Mouse (Mus musculus): Measurements from ENCODE around the gene Ppm1a.

The Ppm1a gene

DNA sequence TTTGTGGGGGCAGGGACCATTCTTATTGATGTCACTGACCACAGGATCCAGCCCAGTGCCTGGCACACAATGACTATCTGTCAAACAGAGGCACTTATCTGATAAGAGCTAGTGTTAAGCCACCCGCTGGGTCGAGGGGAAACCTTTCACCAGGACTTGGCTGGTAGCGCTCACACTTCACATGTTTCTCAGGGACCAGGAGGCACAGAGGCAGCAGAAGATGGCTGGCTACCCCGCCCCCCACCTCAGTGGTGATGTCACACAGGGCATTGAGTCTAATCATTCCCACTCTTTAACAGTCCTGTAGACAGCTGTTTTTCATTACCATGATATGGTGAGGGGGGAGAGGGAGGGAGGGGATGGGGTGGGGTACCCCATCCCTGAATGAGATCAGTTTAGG is at the start of gene Ppm1a:
Ppm1a (plus strand) TSS at position 370 of the 400 bp plus-strand sequence.
- DNase-seq (ENCODE audit: low read depth, low spot score), result no peak

DNA sequence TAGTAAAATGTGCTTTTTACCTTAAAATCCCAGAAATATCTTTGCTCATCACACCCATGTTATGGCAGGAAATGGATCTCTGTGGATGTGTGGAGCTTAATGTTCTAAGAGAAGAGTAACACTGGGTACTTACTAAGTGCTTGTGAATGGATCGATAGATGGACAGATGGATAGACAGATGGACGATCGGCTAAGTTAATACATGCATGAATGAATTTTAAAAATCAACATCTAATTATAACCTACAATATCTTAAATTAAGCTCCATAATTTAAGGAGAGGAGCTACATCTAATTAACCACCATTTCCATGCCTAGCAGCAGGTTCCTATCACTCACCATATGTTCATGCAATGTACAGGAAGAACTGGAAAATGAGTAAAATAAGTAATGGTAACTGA is 47.3 kb upstream of the Ppm1a start:
- DNase-seq (ENCODE audit: low read depth, low spot score), result no peak

DNA sequence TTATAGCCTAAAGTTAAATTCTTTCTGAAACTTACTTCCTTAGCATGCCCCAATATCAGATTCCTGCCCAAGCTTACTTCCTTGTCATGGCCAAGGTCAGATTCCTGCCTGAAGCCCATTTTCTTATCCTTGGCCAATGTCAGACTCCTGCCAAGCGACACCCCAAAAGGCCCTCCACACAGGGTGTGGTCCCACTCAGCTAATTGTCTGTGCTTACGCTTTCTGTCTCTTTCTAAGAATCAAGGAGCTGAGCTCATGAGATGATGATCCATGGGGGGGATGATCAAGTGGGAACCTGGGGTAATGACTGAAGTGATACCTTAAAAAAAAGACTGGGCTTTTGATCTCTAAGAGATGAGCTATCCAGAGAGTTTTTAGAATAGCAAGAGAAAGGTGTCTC is 42.4 kb upstream of the Ppm1a start:
- peak; percentile 35 for DNase-seq (ENCODE audit: low read depth, low spot score)

DNA sequence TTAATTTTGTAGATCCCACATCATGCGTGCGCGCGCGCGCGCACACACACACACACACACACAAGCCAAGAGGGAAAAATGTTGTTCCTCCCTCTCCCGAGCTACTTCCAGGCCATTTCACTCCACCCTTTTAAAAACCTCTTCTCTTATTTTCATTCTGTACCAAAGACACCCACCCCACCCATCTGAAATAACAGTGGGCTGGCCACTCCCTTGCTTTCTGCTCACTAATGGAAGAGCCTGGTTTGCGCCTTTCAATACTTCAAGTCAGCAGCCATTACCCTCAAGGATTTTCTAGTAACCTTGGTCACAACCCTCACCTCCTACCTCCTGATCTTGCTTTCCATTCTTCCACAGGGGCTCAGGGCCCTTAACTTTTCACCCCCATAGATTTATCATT is 41.4 kb upstream of the Ppm1a start:
- DNase-seq (ENCODE audit: low read depth, low spot score), result peak; percentile 63

DNA sequence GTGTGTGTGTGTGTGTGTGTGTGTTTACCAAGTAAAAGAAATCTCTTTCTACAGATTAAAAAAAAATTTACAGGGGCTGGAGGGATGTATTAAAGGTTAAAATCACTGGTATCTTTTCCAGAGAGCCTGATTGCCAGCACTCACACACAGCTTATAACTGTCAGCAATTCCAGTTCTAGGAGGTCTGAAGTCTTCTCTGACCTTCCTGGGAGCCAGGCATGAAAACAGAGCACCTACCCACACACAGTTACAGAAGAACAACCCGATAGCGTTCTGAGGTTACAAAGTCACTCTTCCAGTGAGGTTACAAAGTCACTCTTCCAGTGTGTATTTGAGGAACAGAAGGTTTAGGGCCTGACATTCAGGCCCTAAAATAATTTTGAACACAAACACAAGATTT is 38.2 kb upstream of the Ppm1a start:
- no peak for DNase-seq (ENCODE audit: low read depth, low spot score)

DNA sequence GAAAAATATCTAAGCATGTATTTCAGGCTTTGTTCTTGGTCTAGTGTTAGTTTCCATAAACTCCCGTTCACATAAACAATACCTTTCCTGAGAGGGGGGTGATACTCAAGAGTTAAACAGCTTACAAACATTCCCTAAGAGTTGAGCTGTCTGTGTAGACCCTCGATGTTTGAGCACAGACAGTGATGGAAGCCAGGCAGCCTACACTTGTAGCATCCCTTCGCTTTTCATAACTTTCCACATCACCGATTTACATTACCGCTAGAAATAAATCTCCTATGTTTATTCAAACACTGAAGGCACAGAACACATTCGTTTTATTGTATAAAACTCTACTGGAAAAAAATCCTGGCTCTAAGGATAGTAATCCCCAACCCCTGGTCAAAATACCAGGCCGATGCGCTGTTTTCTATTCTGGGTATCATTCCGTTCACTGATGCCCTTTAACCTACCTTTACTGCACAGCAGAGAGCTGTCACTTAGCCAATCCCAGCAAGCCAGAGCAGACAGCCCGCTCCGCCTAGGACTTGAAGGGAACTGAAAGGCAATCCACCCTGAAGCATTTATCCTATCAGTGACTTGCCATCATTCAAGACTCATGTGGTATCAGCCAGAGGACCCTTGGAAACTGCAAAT is 37.7 kb upstream of the Ppm1a start:
- no peak for DNase-seq (ENCODE audit: low read depth, low spot score)

DNA sequence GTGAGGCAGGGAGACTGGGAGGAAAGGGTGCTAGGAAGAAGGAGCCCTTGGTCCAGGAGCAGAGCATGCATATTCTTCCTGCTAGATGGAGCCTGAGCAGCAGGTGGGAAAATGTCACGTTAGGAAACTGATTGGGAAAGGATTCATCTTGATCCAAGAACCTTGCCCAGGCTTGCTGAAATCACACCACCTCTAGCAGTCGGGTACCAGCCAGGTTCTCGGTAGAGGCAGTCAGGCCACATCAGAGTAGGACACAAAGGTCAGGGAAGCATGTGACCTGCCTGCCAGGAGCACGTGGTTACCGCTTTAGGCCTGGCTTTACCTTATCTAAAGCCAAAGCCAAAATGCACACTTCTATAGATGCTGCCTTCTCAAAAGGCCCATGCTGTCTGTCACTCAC is 35.5 kb upstream of the Ppm1a start:
- no peak for DNase-seq (ENCODE audit: low read depth, low spot score)

DNA sequence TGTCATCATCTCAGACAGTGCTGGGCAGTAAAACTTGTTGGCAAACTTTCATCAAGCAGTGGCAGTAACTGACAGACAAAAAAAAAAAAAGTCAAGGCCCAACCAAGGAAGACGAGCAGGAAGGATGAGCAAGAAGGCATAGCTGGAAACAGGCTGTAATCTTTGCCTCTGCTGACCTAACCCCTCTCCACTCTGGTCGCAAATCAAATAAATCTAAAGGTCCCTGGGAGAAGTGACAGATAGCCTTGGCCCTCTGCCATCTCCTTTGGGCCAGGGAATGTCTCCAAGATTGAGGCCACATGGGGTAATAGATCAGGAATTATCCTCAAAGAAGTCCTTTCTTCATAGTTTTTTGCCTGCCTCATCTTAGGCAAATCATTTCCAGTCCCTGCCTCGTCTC is 33.3 kb upstream of the Ppm1a start:
- no peak for DNase-seq (ENCODE audit: low read depth, low spot score)

DNA sequence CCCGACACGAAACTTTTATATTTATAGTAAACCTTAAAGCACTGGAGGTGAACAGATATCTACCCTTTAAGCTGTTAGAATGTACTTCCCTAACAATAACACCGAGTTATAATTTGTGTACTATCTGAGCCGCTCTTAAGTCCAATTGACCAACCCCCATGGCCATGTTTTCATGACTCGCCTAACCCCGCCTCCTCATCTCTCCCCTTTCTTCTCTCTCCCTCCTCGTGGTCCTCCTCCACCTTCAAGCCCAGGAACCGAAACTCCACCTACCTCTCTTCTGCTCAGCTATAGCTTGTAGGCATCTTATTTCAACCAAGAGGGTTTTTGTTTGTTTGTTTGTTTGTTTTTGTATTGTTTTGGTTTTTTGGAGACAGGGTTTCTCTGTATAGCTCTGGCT is 30.2 kb upstream of the Ppm1a start:
- DNase-seq (ENCODE audit: low read depth, low spot score), result peak; percentile 69

DNA sequence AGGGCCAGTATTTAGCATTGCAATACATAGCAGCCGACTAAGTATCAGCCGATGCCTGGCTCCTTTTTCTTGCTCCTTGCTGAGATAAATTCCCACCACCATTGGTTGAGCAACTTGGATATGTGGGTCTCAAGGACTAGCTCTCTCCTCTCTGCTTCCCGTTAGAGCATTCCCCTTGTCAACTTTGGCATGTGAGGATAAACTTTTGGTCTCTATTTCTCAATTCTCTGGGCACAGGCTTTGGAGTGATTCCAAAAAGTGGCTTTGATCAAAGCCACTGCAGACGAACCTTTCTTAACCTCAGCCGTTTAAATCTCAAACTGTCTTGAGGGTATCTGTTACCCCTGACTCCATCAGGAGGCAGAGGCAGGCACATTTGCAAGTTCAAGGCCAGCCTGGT is 29.6 kb upstream of the Ppm1a start:
- no peak for DNase-seq (ENCODE audit: low read depth, low spot score)

DNA sequence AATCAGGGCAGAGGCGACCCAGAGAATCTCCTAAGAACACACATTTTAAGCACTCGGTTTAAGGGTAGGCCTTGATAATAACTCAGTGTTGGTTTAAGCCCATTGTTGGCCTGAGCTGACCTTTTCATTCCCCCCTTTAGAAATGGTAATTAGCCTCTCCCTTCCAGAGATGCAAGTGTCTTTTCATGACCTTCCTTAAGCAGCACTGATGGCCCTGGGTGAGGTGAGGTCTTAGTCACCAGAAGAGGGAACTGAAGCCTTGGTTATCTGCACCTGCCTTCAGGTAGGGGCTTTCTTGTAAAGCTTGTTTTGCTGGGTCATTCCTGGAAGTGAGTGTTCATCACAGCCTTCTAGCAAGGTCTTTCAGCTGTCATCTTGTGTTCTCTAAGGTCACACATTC is 23.1 kb upstream of the Ppm1a start:
- DNase-seq (ENCODE audit: low read depth, low spot score), result peak; percentile 82

DNA sequence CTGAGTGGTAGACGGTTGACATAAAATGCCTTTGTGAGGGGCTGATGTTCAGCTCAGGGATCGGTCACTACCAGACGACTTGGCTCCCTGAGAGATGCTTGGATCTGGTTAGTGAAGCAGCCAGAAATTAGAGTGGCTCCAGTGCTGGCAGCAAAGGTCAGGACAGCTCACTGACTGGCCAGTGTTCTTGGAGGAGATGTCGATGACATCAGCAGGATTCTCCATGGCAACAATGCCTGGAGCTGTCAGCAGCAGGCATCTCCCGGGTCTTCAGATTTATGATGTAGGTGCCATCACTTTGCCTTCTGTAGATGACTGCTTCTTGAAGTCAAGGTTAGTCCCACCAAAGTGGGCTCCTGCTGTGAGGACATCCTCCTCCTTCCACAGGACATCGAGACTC is 16.1 kb upstream of the Ppm1a start:
- no peak for DNase-seq (ENCODE audit: low read depth, low spot score)

DNA sequence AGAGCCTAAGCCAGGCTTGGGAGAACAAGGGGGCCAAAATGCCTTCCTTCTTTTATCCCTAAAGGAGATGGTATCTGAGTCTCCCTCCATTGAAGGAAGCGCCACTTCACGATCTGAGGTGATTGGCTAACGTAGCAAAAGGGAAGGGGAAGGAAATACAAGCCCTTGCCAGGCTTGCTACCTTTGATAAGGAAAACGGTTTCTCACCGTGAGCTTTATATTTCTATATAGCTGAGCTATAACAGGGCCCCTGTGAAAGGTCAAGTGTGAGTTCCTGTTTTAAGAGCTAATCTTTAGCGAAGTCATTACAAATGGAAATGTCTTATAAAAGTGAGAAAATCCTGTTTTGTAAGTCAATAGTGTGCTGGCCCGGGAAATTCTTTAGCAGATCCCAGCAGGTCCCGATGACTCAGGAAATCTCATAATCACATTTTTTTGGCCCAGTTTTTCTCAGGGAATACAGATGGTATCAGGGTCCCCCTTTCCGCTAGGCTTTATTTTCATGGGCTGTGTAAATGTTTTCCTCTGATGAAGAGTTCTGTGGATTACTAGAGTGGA is 12.4 kb upstream of the Ppm1a start:
- no peak for DNase-seq (ENCODE audit: low read depth, low spot score)

DNA sequence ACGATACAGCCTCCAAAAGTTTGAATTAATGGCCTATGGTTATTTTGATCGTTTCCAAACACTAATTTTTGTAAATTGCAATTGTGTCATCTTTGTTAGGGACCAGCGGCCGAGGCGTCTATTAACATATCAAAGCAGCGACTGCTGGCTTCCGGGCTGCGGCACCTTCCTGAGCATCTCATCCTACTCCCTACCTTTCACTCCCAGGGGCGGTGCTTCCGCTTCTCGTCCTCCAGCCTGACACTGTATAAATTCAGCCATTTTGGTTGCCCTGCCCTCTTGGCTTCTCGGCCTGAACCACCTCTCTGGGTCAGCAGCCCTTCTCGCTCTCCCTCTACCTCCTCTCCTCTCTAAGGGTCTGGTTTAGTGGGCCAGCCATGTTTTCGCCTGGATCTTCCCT is 11.8 kb upstream of the Ppm1a start:
- DNase-seq (ENCODE audit: low read depth, low spot score), result peak; percentile 83

DNA sequence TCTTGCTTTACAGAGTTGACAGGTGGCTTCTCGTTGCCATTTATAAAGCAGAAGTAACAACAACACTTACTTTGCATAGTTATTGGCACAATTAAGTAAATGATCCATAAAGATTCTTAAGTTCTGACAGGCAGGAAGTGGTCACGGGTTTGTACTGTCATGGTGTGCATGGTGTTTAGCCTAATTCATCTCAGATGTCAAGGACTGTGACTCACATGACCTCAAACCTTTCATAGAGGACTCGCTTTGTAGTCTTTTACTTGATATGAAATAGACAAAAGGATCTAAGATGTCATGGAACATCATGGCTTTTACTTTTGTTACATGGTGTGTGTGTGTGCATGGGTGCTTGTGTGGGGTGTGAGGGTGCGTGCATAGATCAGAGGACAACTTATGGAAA is 8.9 kb upstream of the Ppm1a start:
- no peak for DNase-seq (ENCODE audit: low read depth, low spot score)

DNA sequence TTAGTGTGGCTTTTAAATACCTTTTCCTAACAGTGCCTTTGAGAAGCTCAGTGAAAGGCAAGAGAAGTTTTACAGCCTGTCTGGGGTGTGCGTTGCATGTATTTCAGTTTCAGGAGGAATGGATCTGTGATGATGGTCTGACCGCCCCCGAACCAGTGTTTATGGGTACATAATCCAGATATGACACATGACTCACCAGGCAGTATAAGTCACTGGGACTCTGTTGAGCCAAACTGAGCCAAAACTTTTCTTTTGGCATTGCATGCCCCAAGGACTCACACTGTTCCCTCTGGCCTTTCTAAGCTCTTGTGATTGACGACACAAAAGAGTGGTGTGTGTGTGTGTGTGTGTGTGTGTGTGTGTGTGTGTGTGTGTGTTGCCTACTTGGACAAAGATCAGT is 8.4 kb upstream of the Ppm1a start:
- no peak for DNase-seq (ENCODE audit: low read depth, low spot score)

DNA sequence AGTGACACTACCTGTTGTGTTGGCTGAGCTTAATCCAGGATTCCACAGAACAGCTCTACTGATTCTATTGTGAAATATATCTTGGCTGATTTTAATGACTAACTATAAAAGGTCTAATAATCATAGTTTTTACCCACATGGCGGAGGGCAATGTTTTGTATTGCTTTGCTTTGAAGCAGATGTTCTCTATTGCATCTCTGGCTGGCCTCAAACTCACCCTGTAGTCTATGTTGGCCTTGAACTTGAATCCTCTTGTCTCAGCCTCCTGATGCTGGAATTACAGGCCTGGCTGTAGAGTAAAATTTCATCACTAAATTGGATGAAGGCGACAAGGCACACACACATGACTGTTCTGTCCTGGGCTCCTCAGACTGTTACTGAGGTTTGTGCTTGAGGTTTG is 7.8 kb upstream of the Ppm1a start:
- no peak for DNase-seq (ENCODE audit: low read depth, low spot score)

DNA sequence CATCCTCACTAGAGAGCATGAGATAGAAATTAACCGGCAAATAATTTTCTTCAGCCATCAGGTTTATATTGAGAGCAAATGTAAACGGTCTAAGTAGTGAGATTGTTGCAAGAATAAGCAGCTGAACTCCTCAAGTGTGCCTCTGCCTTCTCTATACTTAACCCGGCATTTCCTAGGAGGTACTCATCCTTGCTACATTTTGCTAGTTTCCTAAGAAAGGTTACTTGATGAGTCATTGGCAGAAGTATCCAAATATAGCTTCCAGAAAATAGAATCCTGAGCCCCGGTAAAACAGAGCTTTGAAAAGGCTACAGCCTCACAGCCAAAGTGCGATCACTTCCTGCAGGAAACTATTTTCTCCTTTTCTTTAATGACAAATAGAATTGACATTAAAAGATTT is 7.2 kb upstream of the Ppm1a start:
- DNase-seq (ENCODE audit: low read depth, low spot score), result no peak

DNA sequence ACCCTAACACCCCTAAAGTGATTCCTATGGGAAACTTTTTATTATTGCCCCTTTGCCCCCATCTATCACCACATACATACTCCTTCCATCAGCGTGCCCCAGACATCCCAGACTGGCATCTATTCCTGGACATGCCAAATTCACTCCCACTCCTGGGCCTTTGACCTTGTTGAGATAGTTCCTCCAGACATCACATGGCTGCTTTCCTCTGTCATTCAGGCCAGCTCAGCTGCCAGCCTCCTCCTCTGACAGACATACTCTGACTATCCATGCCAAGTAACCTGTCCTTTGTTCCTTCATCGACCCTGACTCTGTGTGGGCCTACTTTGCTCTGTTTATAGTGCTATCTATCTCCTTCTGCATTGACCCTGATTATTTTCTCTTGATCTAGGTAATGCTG is 6.6 kb upstream of the Ppm1a start:
- no peak for DNase-seq (ENCODE audit: low read depth, low spot score)

DNA sequence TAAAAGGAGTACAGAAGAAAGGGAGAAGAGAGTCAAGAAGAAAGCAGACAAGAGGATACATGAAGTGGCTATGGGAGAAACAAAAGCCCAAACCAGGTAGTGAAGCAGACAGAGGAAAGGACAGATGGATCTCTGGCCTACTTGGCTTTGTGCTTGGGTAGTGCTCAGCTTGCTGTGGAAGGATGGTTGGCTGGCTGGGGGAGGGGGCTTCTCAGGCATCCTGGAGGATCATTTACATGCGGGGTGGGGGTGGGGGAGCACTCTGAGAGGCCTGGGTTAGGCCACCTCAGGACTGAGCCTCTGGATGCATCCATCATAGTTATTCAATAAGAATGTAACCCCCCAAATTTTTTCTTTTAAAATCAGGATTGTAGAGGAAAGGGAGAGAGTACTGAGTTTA is 341 bp downstream of the Ppm1a start:
- DNase-seq (ENCODE audit: low read depth, low spot score), result peak; percentile 27

DNA sequence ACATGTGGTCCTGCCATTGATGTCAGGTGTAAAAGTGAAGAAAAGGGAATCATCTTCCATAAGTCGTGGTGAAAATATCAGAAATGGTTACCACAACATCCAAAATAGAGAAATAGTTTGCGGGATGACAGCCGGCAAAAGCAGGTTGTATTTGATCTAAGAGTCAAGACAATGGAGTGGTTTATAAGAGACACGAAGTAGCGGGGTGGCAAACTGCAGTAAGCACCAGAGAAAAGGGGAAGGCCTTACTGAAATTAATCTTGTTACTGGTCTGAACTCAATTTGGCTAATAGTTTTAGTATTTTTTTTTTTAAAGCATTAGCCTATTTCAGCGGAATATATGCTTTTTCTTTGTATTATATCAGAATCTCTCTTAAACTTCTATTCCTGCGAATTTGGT is 2.7 kb downstream of the Ppm1a start:
- DNase-seq (ENCODE audit: low read depth, low spot score), result no peak

DNA sequence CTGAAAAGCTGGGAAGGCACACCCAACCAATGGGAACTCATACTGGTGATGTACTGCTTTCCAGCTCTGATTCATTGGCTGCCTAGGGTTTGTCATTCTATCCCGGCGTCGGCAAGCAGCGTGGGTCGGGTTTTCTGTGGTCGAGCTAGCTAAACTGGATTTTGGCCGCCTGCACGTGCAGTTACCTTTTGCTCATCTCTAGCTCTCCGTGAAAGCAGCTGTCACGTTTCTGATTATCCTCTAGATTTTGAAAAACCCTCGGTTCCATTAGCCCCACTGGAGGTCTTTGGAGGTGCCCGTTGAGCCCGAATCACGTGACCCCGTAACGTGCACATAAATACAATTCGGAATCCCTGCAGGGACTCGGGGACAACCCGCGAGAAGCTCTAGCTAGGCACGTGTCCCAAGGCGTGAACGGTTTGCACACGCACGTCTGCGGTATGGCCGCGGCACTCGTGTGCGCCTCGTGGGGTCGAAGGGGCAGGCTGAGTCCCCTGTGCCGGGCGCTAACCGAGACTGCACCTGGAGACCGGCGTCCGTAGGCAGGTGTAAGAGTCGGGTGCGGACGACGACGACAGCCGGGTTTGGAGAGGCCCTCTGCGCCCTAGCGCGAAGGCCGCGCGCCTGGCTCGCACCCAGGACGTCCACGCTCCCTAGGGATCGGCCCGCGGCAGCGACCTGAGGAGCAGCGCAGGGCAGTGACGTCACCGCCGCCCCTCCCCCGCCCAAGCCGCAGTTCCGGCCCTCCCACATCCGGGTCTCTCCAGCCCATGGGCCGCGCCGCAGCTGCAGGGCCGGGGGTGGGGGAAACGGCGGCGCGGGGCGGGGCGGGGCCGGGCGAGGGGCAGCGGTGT is 3.3 kb downstream of the Ppm1a start:
- DNase-seq (ENCODE audit: low read depth, low spot score), result peak; percentile 97

DNA sequence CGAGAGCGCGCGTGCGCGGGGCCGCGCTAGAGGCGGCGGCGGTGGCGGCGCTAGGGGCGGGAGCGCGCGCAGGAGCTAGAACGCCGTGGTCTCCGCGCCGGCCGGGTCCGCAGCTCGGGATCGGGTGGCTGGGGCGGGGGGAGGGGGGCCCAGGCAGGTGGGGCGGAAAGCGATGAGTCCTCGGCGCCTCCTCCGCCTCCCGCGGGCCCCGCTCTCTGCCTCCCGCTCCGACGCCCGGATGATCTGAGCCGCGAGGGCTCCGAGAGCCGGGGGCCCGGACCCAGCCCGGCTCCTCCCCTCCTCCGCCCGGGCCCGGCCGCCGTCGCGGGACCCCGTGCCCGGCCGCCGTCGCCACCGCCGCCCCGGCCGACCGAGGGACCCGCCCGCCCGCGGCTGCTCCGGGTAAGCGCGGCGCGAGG is 4.0 kb downstream of the Ppm1a start:
- DNase-seq (ENCODE audit: low read depth, low spot score), result no peak
